Mouse (Mus musculus) ES-E14 (cell line): ENCODE measurements around the gene Pde7b.

Experiments
- CHD2 ChIP-seq: IDR thresholded peaks from 2 replicates; pipeline ENCODE4 v1.6.1; 2014; ENCODE audit warnings: mild to moderate bottlenecking, low read depth, low read length, inconsistent platforms
- HCFC1 ChIP-seq: IDR thresholded peaks from 2 replicates; pipeline ENCODE4 v1.6.1; 2012; ENCODE audit warnings: low read length, inconsistent platforms, borderline replicate concordance; ENCODE audit not compliant: insufficient read depth
- MAFK ChIP-seq: IDR thresholded peaks from 2 replicates; pipeline ENCODE4 v1.6.1; 2014; ENCODE audit warnings: mild to moderate bottlenecking, low read depth, low read length, inconsistent platforms; ENCODE audit not compliant: insufficient read depth
- ZC3H11A ChIP-seq: IDR thresholded peaks from 2 replicates; pipeline ENCODE4 v1.6.1; 2012; ENCODE audit warnings: low read depth, mild to moderate bottlenecking, inconsistent platforms, low read length, borderline replicate concordance
- ZNF384 ChIP-seq: IDR thresholded peaks from 2 replicates; pipeline ENCODE4 v1.6.1; 2012; ENCODE audit warnings: low read depth, low read length, inconsistent platforms

GRCm38 (mm10) chr10:20380798-20381197 lies 344.1 kb downstream of the Pde7b start:
- TF ChIP-seq CHD2: no peak
- TF ChIP-seq MAFK: no peak
- no peak for TF ChIP-seq ZNF384
- TF ChIP-seq ZC3H11A: no peak
- no peak for TF ChIP-seq HCFC1
